30 mouse cellular contexts compared by ENCODE assay signal in genomic region chr1:159545470-159546145, GRCm38 (mm10). TPM values are rescaled to one million over a fixed set of nuclear protein-coding genes. Genes with fewer than 3 reads are reported as not detected.
DNase-seq lines count a peak whose midpoint lies in the region; ATAC-seq and TF ChIP-seq lines count a peak whose summit lies in the region.
"Had no signal": no experiment of that assay in that cellular context is flagged by ENCODE, and none has a peak within 500 bp of the region (broad histone marks: within the 10 kb centered on the region; RNA-seq: fewer than 3 reads in every experiment).

No protein-coding gene starts in this region.

- no peak overlapping the region; the same call in 1 of the 2 replicates for H3K27ac ChIP-seq in forebrain, embryonic 15.5 days (replicated peaks)
- no peak overlapping the region for H3K27ac ChIP-seq in forebrain, embryonic 11.5 days (ENCODE audit: low read depth, low read length)
- H3K27ac ChIP-seq in hindbrain, embryonic 10.5 days: peak overlapping the region; percentile 9; the same call in 1 of the 2 replicates
- no peak overlapping the region for H3K27ac ChIP-seq in hindbrain, postnatal 0 days
- H3K27ac ChIP-seq in neural tube, embryonic 13.5 days (replicated peaks): 0 out of 2 replicates have a peak overlapping the region, but pooled peaks have one; percentile 28
- 0 out of 2 replicates have a peak overlapping the region, but pooled peaks have one; percentile 13 for H3K27ac ChIP-seq in midbrain, embryonic 14.5 days (replicated peaks; ENCODE audit: low read depth, low read length)
- H3K27ac ChIP-seq: embryonic facial prominence, embryonic 10.5 days; embryonic facial prominence, embryonic 15.5 days; limb, embryonic 13.5 days; lung, embryonic 15.5 days; stomach, postnatal 0 days had no signal

- WGBS in forebrain, embryonic 15.5 days: 62% methylated on average over 9 of the region's 9 CpGs
- 74% methylated on average over 9 of the region's 9 CpGs for WGBS in forebrain, embryonic 11.5 days
- 65% methylated on average over 9 of the region's 9 CpGs for WGBS in hindbrain, embryonic 10.5 days
- 50% methylated on average over 9 of the region's 9 CpGs for WGBS in hindbrain, postnatal 0 days
- WGBS in neural tube, embryonic 13.5 days: 51% methylated on average over 9 of the region's 9 CpGs
- 50% methylated on average over 9 of the region's 9 CpGs for WGBS in midbrain, embryonic 14.5 days

- peaks cover 11% of the 10 kb centered on the region for H3K4me1 ChIP-seq in forebrain, embryonic 15.5 days
- no peaks in the 10 kb centered on the region; the same call in 1 of the 2 replicates for H3K4me1 ChIP-seq in forebrain, embryonic 11.5 days (replicated peaks; ENCODE audit: control insufficient read depth, insufficient read depth, low read length)
- H3K4me1 ChIP-seq in hindbrain, embryonic 10.5 days (replicated peaks): peaks cover 14% of the 10 kb centered on the region
- no peaks in the 10 kb centered on the region for H3K4me1 ChIP-seq in hindbrain, postnatal 0 days (ENCODE audit: insufficient read depth, low read length)
- H3K4me1 ChIP-seq in neural tube, embryonic 13.5 days (replicated peaks): peaks cover 12% of the 10 kb centered on the region
- H3K4me1 ChIP-seq in midbrain, embryonic 14.5 days (ENCODE audit: control insufficient read depth, insufficient read depth, low read length): peaks cover 12% of the 10 kb centered on the region; the same call in 1 of the 2 replicates
- H3K4me1 ChIP-seq: embryonic facial prominence, embryonic 15.5 days; limb, embryonic 13.5 days; lung, embryonic 15.5 days had no signal

- TF ChIP-seq CTCF in hindbrain, postnatal 0 days (IDR thresholded peaks at IDR 0.05; ENCODE audit: low read depth): no peak

- DNase-seq in forebrain, embryonic 11.5 days (ENCODE audit: low spot score): no peak
- no peak for DNase-seq in hindbrain, embryonic 10.5 days (ENCODE audit: low spot score)
- DNase-seq in hindbrain, postnatal 0 days (ENCODE audit: low spot score): no peak
- no peak for DNase-seq in neural tube, embryonic 10.5 days (ENCODE audit: extremely low spot score, low spot score)
- no peak for DNase-seq in midbrain, embryonic 14.5 days
- DNase-seq in kidney, postnatal 4 days: no peak
- DNase-seq: adrenal gland, adult 8-10 months; cerebellum, adult 8-10 months; cerebellum, postnatal 25 days; heart, postnatal 14 days; kidney, postnatal 14 days; lung, postnatal 36 days; right cerebral cortex, postnatal 4 days; thymus, adult 18-20 months; thymus, postnatal 25 days had no signal

- H3K4me3 ChIP-seq in forebrain, embryonic 15.5 days: no peak overlapping the region
- no peak overlapping the region for H3K4me3 ChIP-seq in forebrain, embryonic 11.5 days (ENCODE audit: low read depth, low read length)
- H3K4me3 ChIP-seq in hindbrain, embryonic 10.5 days: no peak overlapping the region
- no peak overlapping the region for H3K4me3 ChIP-seq in hindbrain, postnatal 0 days (ENCODE audit: low read length)
- H3K4me3 ChIP-seq in neural tube, embryonic 13.5 days: no peak overlapping the region
- H3K4me3 ChIP-seq in midbrain, embryonic 14.5 days (replicated peaks; ENCODE audit: low read depth, low read length): no peak overlapping the region
- H3K4me3 ChIP-seq: embryonic facial prominence, embryonic 10.5 days; embryonic facial prominence, embryonic 15.5 days; limb, embryonic 13.5 days; lung, embryonic 15.5 days had no signal

- no peaks in the 10 kb centered on the region for H3K9me3 ChIP-seq in forebrain, embryonic 15.5 days
- no peaks in the 10 kb centered on the region for H3K9me3 ChIP-seq in forebrain, embryonic 11.5 days (ENCODE audit: control insufficient read depth, low read length)
- H3K9me3 ChIP-seq in hindbrain, embryonic 10.5 days: no peaks in the 10 kb centered on the region
- H3K9me3 ChIP-seq in hindbrain, postnatal 0 days (ENCODE audit: low read length): no peaks in the 10 kb centered on the region
- H3K9me3 ChIP-seq in neural tube, embryonic 13.5 days: no peaks in the 10 kb centered on the region
- H3K9me3 ChIP-seq in midbrain, embryonic 14.5 days (ENCODE audit: control insufficient read depth, low read length): no peaks in the 10 kb centered on the region
- H3K9me3 ChIP-seq: embryonic facial prominence, embryonic 10.5 days; embryonic facial prominence, embryonic 15.5 days; limb, embryonic 13.5 days; lung, embryonic 15.5 days had no signal

- no peak overlapping the region for H3K4me2 ChIP-seq in forebrain, embryonic 15.5 days (replicated peaks)
- H3K4me2 ChIP-seq in forebrain, embryonic 11.5 days (ENCODE audit: low read depth, low read length, severe bottlenecking): no peak overlapping the region
- H3K4me2 ChIP-seq in hindbrain, postnatal 0 days (ENCODE audit: low read depth, low read length): no peak overlapping the region
- H3K4me2 ChIP-seq in neural tube, embryonic 13.5 days: no peak overlapping the region
- H3K4me2 ChIP-seq in midbrain, embryonic 14.5 days (ENCODE audit: low read length): no peak overlapping the region
- H3K4me2 ChIP-seq: embryonic facial prominence, embryonic 15.5 days; limb, embryonic 13.5 days; liver, embryonic 11.5 days; lung, embryonic 15.5 days had no signal

- peak; percentile 46; the same call in 1 of the 2 replicates for ATAC-seq in forebrain, embryonic 15.5 days (replicated peaks)
- no peak for ATAC-seq in forebrain, embryonic 11.5 days (replicated peaks; ENCODE audit: low FRiP score)
- ATAC-seq in hindbrain, postnatal 0 days: no peak
- no peak for ATAC-seq in neural tube, embryonic 13.5 days (ENCODE audit: low read depth)
- no peak for ATAC-seq in midbrain, embryonic 14.5 days (ENCODE audit: low FRiP score, low TSS enrichment)
- ATAC-seq: intestine, postnatal 0 days had no signal

- no peaks in the 10 kb centered on the region for H3K27me3 ChIP-seq in forebrain, embryonic 15.5 days
- H3K27me3 ChIP-seq in forebrain, embryonic 11.5 days (ENCODE audit: control insufficient read depth, insufficient read depth, low read length): no peaks in the 10 kb centered on the region
- 0 out of 2 replicates have a peak, but pooled peaks cover 6% of the 10 kb centered on the region for H3K27me3 ChIP-seq in hindbrain, embryonic 10.5 days (ENCODE audit: insufficient read depth, poor library complexity, severe bottlenecking)
- H3K27me3 ChIP-seq in hindbrain, postnatal 0 days (ENCODE audit: insufficient read depth, low read length): no peaks in the 10 kb centered on the region
- H3K27me3 ChIP-seq in neural tube, embryonic 13.5 days: peaks cover 4% of the 10 kb centered on the region; the same call in 1 of the 2 replicates
- H3K27me3 ChIP-seq in midbrain, embryonic 14.5 days (ENCODE audit: control insufficient read depth, insufficient read depth, low read length): no peaks in the 10 kb centered on the region
- H3K27me3 ChIP-seq: embryonic facial prominence, embryonic 15.5 days; limb, embryonic 13.5 days; lung, embryonic 15.5 days had no signal

- no peak overlapping the region for H3K9ac ChIP-seq in forebrain, embryonic 15.5 days (replicated peaks)
- H3K9ac ChIP-seq in forebrain, embryonic 11.5 days (ENCODE audit: low read length): no peak overlapping the region
- H3K9ac ChIP-seq in hindbrain, postnatal 0 days (replicated peaks; ENCODE audit: low read length): no peak overlapping the region
- no peak overlapping the region for H3K9ac ChIP-seq in neural tube, embryonic 13.5 days
- peak overlapping the region; percentile 20; the same call in 1 of the 2 replicates for H3K9ac ChIP-seq in midbrain, embryonic 14.5 days (replicated peaks; ENCODE audit: low read length)
- H3K9ac ChIP-seq: embryonic facial prominence, embryonic 15.5 days; limb, embryonic 13.5 days; lung, embryonic 15.5 days had no signal

- no peaks in the 10 kb centered on the region for H3K36me3 ChIP-seq in forebrain, embryonic 15.5 days
- H3K36me3 ChIP-seq in forebrain, embryonic 11.5 days (ENCODE audit: control insufficient read depth, insufficient read depth, low read length): no peaks in the 10 kb centered on the region
- no peaks in the 10 kb centered on the region for H3K36me3 ChIP-seq in hindbrain, embryonic 10.5 days
- H3K36me3 ChIP-seq in hindbrain, postnatal 0 days (ENCODE audit: insufficient read depth, low read length): no peaks in the 10 kb centered on the region
- H3K36me3 ChIP-seq in neural tube, embryonic 13.5 days: no peaks in the 10 kb centered on the region
- H3K36me3 ChIP-seq in midbrain, embryonic 14.5 days (ENCODE audit: control insufficient read depth, insufficient read depth, low read length): no peaks in the 10 kb centered on the region
- H3K36me3 ChIP-seq: embryonic facial prominence, embryonic 10.5 days; embryonic facial prominence, embryonic 15.5 days; G1E; limb, embryonic 13.5 days; lung, embryonic 15.5 days had no signal

RNA-seq across cellular contexts. Expression of gene Tnr, which starts 22.0 kb away (rescaled TPM):
- polyA plus RNA-seq in forebrain, embryonic 15.5 days (2015; fragmentation: Nextera tagmentation; extraction: Ambion mirVana): 5.5 and 6.7 TPM in 2 replicates
- polyA plus RNA-seq in forebrain, embryonic 11.5 days (2014; fragmentation: Nextera tagmentation; extraction: Ambion mirVana): 0.19 and 0.77 TPM in 2 replicates
- polyA plus RNA-seq in hindbrain, embryonic 10.5 days (2016; fragmentation: Nextera tagmentation; extraction: Ambion mirVana): 0.10 and 0.20 TPM in 2 replicates
- 51.5 and 58.0 TPM in 2 replicates for total RNA-seq in hindbrain, postnatal 0 days (2014; rRNA removed)
- polyA plus RNA-seq in hindbrain, postnatal 0 days (2015; fragmentation: Nextera tagmentation; extraction: Ambion mirVana): 5.4 and 6.0 TPM in 2 replicates
- polyA plus RNA-seq in neural tube, embryonic 13.5 days (2015; fragmentation: Nextera tagmentation; extraction: Ambion mirVana): 1.5 and 2.4 TPM in 2 replicates
- polyA plus RNA-seq in midbrain, embryonic 14.5 days (2014; fragmentation: Nextera tagmentation; extraction: Ambion mirVana): 4.4 and 4.6 TPM in 2 replicates
- total RNA-seq: megakaryocyte, adult 5-6 weeks; monocyte, adult 5-6 weeks had no signal
- polyA plus RNA-seq: G1E; heart, embryonic 14.5 days; kidney, embryonic 14.5 days; spleen, adult 2 months had no signal

Comparison
In these comparisons a context has a peak if more than half of its experiments do, and no peak if none do; other contexts are left out.
1. H3K27ac ChIP-seq: peak in hindbrain, embryonic 10.5 days (single experiment), neural tube, embryonic 13.5 days (single experiment) and midbrain, embryonic 14.5 days (single experiment); none in forebrain, embryonic 15.5 days (single experiment), forebrain, embryonic 11.5 days (single experiment) and hindbrain, postnatal 0 days (single experiment).